Mouse (Mus musculus): ENCODE measurements around the gene Adamtsl2. TPM values are rescaled to one million over a fixed set of nuclear protein-coding genes. Genes with fewer than 3 reads are reported as not detected.
A peak's percentile ranks its signal among the peaks of the same experiment; 100 is the strongest.

The Adamtsl2 gene
- total RNA-seq, 1 experiment: 0.36 TPM

- H3K36me3 ChIP-seq (ENCODE audit: control insufficient read depth, insufficient read depth, low read length, poor library complexity, severe bottlenecking): no peaks in the 10 kb centered on the region
- H3K4me1 ChIP-seq (ENCODE audit: control insufficient read depth in 2 of 2, insufficient read depth in 2 of 2, low read length in 2 of 2, poor library complexity in 1 of 2): peaks cover 0 to 2% of the 10 kb centered on the region in 2 experiments; a peak in 1 of 4 replicates
- no peak overlapping the region for H3K27ac ChIP-seq (ENCODE audit: insufficient read depth, low read depth, low read length, poor library complexity, severe bottlenecking)
- no peak overlapping the region for H3K9ac ChIP-seq (ENCODE audit: insufficient read depth, low read depth, low read length, poor library complexity, severe bottlenecking)
- in situ Hi-C loops (cut with MboI; ENCODE audit: low sequenced_read_pairs in 2 of 2, unreplicated experiment in 2 of 2): no loop called here
- TF ChIP-seq HCFC1 (IDR thresholded peaks at IDR 0.05; ENCODE audit: borderline replicate concordance, insufficient read depth, low read length) (no peak), MAFK (IDR thresholded peaks at IDR 0.05; ENCODE audit: insufficient read depth, low read depth, low read length) (no peak), CHD2 (IDR thresholded peaks at IDR 0.05; ENCODE audit: low read depth, low read length) (no peak), ZC3H11A (IDR thresholded peaks at IDR 0.05; ENCODE audit: borderline replicate concordance, low read depth, low read length) (no peak), ZNF384 (IDR thresholded peaks at IDR 0.05; ENCODE audit: low read depth, low read length) (no peak)
- peak; percentile 54 for DNase-seq (ENCODE audit: low read depth, low spot score)
- no peaks in the 10 kb centered on the region for H3K9me3 ChIP-seq (ENCODE audit: control insufficient read depth, insufficient read depth, low read depth, low read length)
- no peak overlapping the region for H3K4me3 ChIP-seq (ENCODE audit: insufficient read depth in 1 of 2, low read depth in 1 of 2, low read length in 2 of 2, poor library complexity in 1 of 2, severe bottlenecking in 1 of 2)
These were observed 39.9 kb upstream of the Adamtsl2 start for GRCm38 (mm10) chr2:27039286-27039685.

GRCm38 (mm10) chr2:27042131-27042844 is 36.9 kb upstream of the Adamtsl2 start:
- in situ Hi-C loops (cut with MboI; ENCODE audit: low sequenced_read_pairs in 2 of 2, unreplicated experiment in 2 of 2): loop anchor here (10.0 kb wide), 1 partner anchor 193 kb away; no protein-coding TSS in a partner anchor
- Histone ChIP-seq H3K9ac (ENCODE audit: insufficient read depth, low read depth, low read length, poor library complexity, severe bottlenecking) (no peak overlapping the region), H3K4me1 (ENCODE audit: control insufficient read depth in 2 of 2, insufficient read depth in 2 of 2, low read length in 2 of 2, poor library complexity in 1 of 2) (0 out of 4 replicates have a peak, but pooled peaks cover 0 to under 1% of the 10 kb centered on the region in 2 experiments), H3K9me3 (ENCODE audit: control insufficient read depth, insufficient read depth, low read depth, low read length) (no peaks in the 10 kb centered on the region), H3K27ac (ENCODE audit: insufficient read depth, low read depth, low read length, poor library complexity, severe bottlenecking) (no peak overlapping the region), H3K4me3 (ENCODE audit: insufficient read depth in 1 of 2, low read depth in 1 of 2, low read length in 2 of 2, poor library complexity in 1 of 2, severe bottlenecking in 1 of 2) (no peak overlapping the region), H3K36me3 (ENCODE audit: control insufficient read depth, insufficient read depth, low read length, poor library complexity, severe bottlenecking) (no peaks in the 10 kb centered on the region)
- no peak for DNase-seq (ENCODE audit: low read depth, low spot score)
- TF ChIP-seq ZC3H11A (IDR thresholded peaks at IDR 0.05; ENCODE audit: borderline replicate concordance, low read depth, low read length): no peak
- no peak for TF ChIP-seq MAFK (IDR thresholded peaks at IDR 0.05; ENCODE audit: insufficient read depth, low read depth, low read length)
- no peak for TF ChIP-seq CHD2 (IDR thresholded peaks at IDR 0.05; ENCODE audit: low read depth, low read length)

- no peak overlapping the region for H3K4me3 ChIP-seq (ENCODE audit: insufficient read depth in 1 of 2, low read depth in 1 of 2, low read length in 2 of 2, poor library complexity in 1 of 2, severe bottlenecking in 1 of 2)
- in situ Hi-C loops (cut with MboI; ENCODE audit: low sequenced_read_pairs in 2 of 2, unreplicated experiment in 2 of 2): loop anchor here (10.0 kb wide), 1 partner anchor 191 kb away; no protein-coding TSS in a partner anchor
- no peak overlapping the region for H3K9ac ChIP-seq (ENCODE audit: insufficient read depth, low read depth, low read length, poor library complexity, severe bottlenecking)
- H3K9me3 ChIP-seq (ENCODE audit: control insufficient read depth, insufficient read depth, low read depth, low read length): no peaks in the 10 kb centered on the region
- H3K4me1 ChIP-seq (ENCODE audit: control insufficient read depth in 2 of 2, insufficient read depth in 2 of 2, low read length in 2 of 2, poor library complexity in 1 of 2): no peaks in the 10 kb centered on the region
- peak; percentile 48 for DNase-seq (ENCODE audit: low read depth, low spot score)
- no peaks in the 10 kb centered on the region for H3K36me3 ChIP-seq (ENCODE audit: control insufficient read depth, insufficient read depth, low read length, poor library complexity, severe bottlenecking)
- H3K27ac ChIP-seq (ENCODE audit: insufficient read depth, low read depth, low read length, poor library complexity, severe bottlenecking): no peak overlapping the region
- TF ChIP-seq MAFK (IDR thresholded peaks at IDR 0.05; ENCODE audit: insufficient read depth, low read depth, low read length): no peak
- TF ChIP-seq HCFC1 (IDR thresholded peaks at IDR 0.05; ENCODE audit: borderline replicate concordance, insufficient read depth, low read length): no peak
- peak; percentile 28; the same call in 1 of the 2 replicates for TF ChIP-seq ZC3H11A (IDR thresholded peaks at IDR 0.05; ENCODE audit: borderline replicate concordance, low read depth, low read length)
- no peak for TF ChIP-seq CHD2 (IDR thresholded peaks at IDR 0.05; ENCODE audit: low read depth, low read length)
- no peak for TF ChIP-seq ZNF384 (IDR thresholded peaks at IDR 0.05; ENCODE audit: low read depth, low read length)
These were observed 35.7 kb upstream of the Adamtsl2 start for GRCm38 (mm10) chr2:27043461-27043860.

- Histone ChIP-seq H3K27ac (ENCODE audit: insufficient read depth, low read depth, low read length, poor library complexity, severe bottlenecking) (no peak overlapping the region), H3K4me1 (ENCODE audit: control insufficient read depth in 2 of 2, insufficient read depth in 2 of 2, low read length in 2 of 2, poor library complexity in 1 of 2) (no peaks in the 10 kb centered on the region), H3K9me3 (ENCODE audit: control insufficient read depth, insufficient read depth, low read depth, low read length) (no peaks in the 10 kb centered on the region), H3K4me3 (ENCODE audit: insufficient read depth in 1 of 2, low read depth in 1 of 2, low read length in 2 of 2, poor library complexity in 1 of 2, severe bottlenecking in 1 of 2) (no peak overlapping the region), H3K36me3 (ENCODE audit: control insufficient read depth, insufficient read depth, low read length, poor library complexity, severe bottlenecking) (no peaks in the 10 kb centered on the region), H3K9ac (ENCODE audit: insufficient read depth, low read depth, low read length, poor library complexity, severe bottlenecking) (no peak overlapping the region)
- in situ Hi-C loops (cut with MboI; ENCODE audit: low sequenced_read_pairs in 2 of 2, unreplicated experiment in 2 of 2): loop anchor here (10.0 kb wide), 1 partner anchor 191 kb away; no protein-coding TSS in a partner anchor
- no peak for DNase-seq (ENCODE audit: low read depth, low spot score)
- TF ChIP-seq MAFK (IDR thresholded peaks at IDR 0.05; ENCODE audit: insufficient read depth, low read depth, low read length) (no peak), ZNF384 (IDR thresholded peaks at IDR 0.05; ENCODE audit: low read depth, low read length) (no peak), ZC3H11A (IDR thresholded peaks at IDR 0.05; ENCODE audit: borderline replicate concordance, low read depth, low read length) (no peak), CHD2 (IDR thresholded peaks at IDR 0.05; ENCODE audit: low read depth, low read length) (no peak), HCFC1 (IDR thresholded peaks at IDR 0.05; ENCODE audit: borderline replicate concordance, insufficient read depth, low read length) (no peak)
These were observed 35.0 kb upstream of the Adamtsl2 start for GRCm38 (mm10) chr2:27044166-27044565.
